Mouse (Mus musculus): ENCODE data around the gene Acvrl1.

The Acvrl1 gene

DNA sequence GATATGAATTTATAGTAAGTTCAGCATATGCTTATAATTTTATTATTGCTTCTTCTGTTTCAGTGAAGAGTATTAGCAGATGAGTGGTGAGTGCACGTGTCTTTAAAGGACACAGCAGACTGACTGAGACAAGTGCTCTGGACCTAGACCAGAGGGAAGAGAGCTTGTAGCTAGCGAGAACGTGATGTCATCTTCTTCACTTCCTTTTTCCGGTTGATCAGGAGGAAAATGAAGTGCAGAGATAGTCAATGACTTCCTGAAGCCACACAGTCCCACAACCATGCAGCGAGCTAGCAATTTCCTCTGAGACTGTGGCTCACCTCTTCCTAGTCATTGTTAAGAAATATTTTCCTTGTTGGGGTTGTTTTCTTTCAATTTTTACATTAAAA lies 62.4 kb downstream of the Acvrl1 start:
- in situ Hi-C loops (cut with MboI, MseI): loop anchor here (5.0 kb wide), 1 partner anchor 47 kb away; no protein-coding TSS in a partner anchor

DNA sequence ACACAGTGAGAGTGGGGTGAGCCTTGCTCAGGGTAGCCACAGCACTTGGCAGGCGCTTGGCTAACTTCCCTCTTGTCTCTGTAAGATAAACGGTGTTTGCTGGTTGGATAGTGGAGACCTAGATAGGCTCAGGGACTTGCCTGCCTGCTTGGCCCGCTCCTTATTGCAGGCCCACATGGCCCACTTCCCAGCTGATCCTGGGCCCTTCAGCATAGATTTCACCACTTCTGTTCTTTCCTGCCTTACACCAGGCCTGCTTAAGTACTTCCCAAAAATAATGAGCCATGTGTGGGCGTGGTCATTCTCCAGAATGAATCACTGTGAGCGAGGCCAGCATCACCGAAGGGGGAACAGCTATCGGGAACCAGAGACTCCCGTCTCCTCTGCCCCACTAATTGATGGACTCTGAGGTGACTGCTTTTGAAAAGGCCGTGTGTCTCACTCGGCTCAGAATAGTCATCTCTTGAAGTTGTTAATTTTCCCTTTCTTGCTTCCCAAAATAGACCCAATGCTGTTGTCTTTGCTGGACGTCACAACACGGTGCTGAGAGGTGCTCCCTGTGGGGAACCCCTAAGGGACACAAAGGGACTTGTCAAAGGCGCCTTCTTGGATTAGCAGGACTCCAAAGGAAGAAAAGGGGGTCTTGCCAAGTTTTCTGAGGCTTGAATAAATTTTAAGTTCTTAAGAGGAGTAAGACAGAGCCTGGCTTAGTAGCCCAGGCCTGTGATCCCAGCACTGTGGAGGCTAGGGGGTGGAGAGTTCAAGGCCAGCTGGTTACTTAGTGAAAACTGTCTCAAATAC lies 63.3 kb downstream of the Acvrl1 start:
- in situ Hi-C loops (cut with MboI, MseI): loop anchor here (5.0 kb wide), 1 partner anchor 46 kb away; no protein-coding TSS in a partner anchor

DNA sequence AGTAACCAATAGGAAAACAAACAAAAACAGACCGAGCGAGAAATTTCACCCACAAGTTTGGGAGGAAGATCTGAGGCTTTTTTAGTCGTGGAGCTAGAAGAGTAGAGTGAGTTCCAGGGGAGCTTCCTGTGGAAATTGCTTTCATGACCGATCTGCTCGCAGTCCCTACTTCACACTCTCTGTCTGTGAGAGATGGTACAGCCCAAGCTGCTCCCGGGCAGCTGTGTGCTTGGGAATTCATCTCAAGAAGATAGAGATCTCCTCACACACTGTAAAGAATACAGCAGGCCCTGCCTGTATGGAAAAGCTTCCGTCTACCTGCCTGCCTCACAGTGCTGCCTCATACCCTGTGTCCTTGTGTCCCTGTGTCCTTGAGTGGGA lies 63.9 kb downstream of the Acvrl1 start:
- in situ Hi-C loops (cut with MboI, MseI): loop anchor here (5.0 kb wide), 1 partner anchor 45 kb away; no protein-coding TSS in a partner anchor

DNA sequence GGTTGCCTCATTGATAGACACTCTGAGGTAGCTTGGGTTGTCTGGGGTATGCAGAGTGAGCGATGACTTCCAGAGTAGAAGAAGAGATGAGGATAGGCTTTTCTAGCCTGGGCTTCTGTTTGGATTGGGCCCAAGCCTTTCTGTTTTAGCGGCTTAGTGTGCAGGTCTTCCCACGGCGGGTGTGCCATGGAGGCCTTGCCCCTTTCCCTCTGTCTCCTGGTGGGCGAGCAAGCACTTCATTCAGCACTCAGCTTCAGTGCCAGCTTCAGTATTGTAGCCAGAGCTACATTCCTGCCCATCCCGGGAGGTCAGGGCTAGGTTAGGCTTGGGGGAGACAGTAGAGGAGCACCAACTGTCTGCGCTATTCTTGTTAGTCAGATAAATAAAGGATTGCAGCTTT lies 64.3 kb downstream of the Acvrl1 start:
- in situ Hi-C loops (cut with MboI, MseI): loop anchor here (5.0 kb wide), 1 partner anchor 45 kb away; no protein-coding TSS in a partner anchor

GRCm38 (mm10) chr15:101193971-101194370 lies 65.6 kb downstream of the Acvrl1 start:
- in situ Hi-C loops (cut with MboI, MseI): loop anchor here (5.0 kb wide), 1 partner anchor 43 kb away; no protein-coding TSS in a partner anchor
